Mouse (Mus musculus) left cerebral cortex, postnatal 25 days (tissue): ENCODE results near the gene Hoxc8. TPM values are rescaled to one million over a fixed set of nuclear protein-coding genes. Genes with fewer than 3 reads are reported as not detected.

ENCODE experiments used
- DNase-seq, 2 experiments: peaks; one replicate each; pipeline ENCODE4 v3.0.0; 2022; ENCODE audit warnings: low spot score in 2 of 2, mixed read lengths in 1 of 2
- intact Hi-C: fragments of 180-260 bp; cut with DNase I; formaldehyde crosslinking; loops from one replicate; pipeline ENCODE4 v1.15.1; 2025
- total RNA-seq, 2 experiments: library from RNA; stranded (reverse); gene quantifications; 2 replicates each; pipeline ENCODE4 v1.2.3; 2021

Hoxc8 gene
- total RNA-seq, 2 experiments from 2014 or later: not detected

DNA sequence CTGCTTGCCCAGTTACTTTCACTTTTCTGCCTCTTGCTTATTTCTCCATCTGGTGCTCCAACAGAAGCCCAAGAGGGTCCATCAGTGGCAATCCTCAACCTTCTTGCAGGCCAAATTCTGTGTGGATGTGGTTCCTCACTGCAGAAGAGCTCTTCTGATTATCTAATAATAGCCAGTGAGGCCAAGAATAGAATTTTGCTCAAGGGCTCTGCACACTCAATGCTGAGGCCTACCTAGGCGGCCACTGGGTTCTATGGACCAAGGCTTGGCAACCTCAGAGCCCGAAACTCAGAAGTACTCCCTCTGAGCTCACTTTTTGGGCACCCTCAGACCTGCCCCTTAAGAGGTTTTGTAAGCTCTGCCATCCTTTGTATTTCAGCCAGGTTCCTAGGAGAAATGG, 11.0 kb downstream of the Hoxc8 start:
- no peak for DNase-seq
- intact Hi-C loops: no loop called here

DNA sequence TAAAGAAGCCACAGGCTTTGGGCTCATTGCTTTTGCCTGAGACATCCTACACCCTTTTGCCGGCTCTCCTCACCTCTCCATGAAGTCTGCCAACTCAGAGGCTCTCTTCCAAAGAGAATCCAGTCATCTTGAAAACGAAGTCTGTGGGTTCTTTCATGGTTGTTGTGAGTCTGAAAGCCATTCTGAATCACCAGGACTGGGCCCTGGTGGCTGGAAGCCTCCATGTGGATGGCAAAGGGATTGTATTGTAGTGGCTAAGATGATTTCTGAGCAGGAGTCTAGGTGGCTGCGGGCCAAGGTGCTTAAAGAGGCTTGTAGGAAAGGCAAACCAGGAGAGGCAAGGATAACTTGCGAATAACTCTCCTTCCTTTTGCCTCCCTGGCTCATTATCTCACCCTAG, 11.7 kb downstream of the Hoxc8 start:
- intact Hi-C loops: no loop called here
- DNase-seq: no peak

DNA sequence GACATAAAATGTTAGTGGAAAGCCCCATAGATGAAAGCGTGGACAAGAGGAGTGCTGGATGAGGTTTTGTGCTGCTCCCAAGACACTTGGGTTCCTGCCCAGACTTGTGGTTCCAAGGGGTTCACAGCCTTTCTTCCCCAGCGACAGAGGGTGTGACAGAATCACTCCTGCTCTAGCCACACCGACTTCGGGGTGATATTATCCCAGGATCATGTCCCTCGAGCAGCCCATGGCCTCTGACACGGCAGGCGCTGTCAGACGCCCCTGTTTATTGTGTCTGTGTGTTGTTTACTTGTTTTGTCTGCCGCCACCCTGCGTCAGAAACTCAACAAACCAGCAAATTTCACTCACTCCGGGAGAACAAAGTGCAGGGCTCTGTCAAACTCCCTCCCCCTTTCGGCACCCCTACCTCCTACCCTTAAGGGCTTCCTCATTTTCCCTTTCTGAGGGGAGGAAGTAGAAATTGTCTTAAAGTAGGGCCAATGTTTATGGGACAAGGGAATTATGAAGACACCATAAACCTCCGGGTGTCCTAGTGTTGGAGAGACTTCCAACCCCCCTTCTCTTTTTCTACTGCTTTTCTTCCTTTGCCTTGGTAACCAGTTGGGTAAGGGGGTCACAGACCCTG, 12.5 kb downstream of the Hoxc8 start:
- no peak for DNase-seq
- intact Hi-C loops: no loop called here

DNA sequence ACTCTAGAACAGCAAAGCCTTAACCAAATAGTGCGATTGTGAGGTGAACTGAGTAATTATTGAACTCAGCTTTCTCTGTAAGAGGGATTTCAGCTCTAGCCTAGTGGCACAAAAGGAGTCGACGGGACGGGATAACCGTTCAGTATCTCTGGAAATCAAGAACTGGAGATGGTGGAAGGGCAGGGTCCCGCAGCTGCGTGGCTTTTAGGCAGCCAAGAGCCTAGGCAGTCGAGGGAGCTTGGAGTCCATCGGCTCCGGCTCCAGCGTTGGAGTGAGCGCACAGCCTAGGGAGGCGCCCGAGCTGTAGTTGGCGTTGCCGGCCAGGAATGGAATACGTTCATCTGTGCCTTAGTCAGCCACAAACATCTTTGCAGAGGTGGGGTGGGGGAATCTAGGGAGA, 14.9 kb downstream of the Hoxc8 start:
- intact Hi-C loops: no loop called here
- no peak for DNase-seq

DNA sequence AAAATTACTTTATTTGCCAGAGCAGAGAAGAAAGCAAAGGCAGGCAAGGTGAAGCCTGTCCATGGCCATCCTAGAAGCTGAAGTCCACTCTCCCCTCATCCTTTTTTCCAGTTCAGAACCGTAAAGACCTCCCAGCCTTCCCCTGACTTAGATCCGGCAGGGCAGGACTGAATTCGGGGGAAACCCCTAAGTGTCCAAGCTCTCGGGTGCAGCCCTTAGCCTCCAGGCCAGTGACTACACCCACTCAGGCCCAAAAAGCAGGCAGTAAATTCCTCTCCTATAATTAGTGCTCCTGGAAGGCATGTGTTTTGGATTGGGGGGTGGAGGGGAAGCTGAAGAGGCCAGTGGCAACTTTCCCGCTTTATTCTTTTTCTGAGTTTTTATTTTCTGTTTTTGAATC, 15.4 kb downstream of the Hoxc8 start:
- intact Hi-C loops: no loop called here
- no peak for DNase-seq

DNA sequence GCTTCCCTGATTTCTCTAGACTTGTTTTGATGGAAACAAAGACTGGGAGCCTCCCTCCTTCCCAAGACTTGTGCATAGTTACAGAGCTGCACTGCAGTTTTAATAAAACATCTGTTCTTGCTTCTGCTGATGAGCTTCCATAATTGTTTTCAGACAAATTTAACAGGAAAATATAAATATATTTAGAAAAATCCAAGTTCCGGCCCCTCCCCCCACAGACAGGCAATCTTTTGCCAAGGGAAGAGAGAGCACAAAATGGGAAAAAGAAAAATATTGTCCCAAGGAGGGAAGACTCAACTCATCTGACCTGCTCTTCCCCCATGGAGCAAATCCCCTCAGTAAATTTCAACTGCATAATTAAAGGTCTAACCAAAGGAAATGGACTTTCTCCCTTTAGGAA, 15.9 kb downstream of the Hoxc8 start:
- no peak for DNase-seq
- intact Hi-C loops: no loop called here

DNA sequence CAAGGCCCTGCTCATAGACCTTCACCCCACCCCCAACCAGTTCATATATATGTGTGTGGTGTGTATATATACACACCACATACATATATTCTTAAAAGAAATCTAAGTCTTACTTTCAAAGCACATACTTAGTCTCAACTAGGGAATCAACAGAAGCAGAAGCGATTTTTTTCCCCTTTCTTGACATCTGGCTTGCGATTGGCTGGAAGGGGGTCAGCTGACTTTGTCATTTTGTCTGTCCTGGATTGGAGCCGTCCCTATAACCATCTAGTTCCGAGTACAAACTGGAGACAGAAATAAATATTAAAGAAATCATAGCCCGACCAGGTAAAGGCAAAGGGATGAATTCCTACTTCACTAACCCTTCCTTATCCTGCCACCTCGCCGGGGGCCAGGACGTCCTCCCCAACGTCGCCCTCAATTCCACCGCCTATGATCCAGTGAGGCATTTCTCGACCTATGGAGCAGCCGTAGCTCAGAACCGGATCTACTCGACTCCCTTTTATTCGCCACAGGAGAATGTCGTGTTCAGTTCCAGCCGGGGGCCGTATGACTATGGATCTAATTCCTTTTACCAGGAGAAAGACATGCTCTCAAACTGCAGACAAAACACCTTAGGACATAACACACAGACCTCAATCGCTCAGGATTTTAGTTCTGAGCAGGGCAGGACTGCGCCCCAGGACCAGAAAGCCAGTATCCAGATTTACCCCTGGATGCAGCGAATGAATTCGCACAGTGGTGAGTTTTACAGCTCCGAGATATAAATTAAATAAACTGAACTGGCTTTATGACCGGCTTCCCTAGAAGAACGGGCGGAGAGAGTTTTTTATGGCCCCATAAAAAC, 19.1 kb downstream of the Hoxc8 start:
- no peak for DNase-seq
- intact Hi-C loops: loop anchor here (5.0 kb wide), 1 partner anchor 113 kb away; no protein-coding TSS in a partner anchor

DNA sequence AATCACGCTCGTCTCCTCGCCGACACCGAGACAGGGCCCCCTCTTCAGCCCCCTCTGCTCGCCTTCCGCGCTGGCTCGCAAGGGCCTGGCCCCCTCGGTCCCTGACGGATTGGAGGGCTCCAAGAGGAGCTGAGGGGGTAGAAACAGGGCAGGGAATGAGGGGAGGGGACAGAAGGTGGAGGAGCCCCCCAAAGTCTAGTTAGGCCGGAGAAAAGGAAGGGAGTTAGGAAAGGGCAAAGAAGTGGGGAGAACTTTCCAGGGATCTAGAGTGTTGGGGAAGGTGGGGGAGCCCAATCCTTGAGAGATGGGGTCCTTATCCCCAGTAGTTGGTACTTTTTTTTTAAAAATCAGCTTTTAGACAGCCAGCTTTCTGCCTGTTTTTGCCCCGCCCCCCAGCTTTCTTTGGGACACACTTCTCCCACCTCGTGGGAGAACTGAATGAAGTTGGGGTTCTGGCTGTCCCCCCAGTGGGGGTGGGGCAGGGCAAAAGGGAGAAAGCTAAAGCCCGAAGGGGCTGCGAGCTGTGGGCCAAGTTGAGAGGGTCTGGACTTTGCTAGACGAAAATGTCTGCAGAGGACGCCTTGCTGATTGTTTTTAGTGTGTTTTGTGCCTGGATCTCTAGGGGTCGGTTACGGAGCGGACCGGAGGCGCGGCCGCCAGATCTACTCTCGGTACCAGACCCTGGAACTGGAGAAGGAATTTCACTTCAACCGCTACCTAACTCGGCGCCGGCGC, 19.9 kb downstream of the Hoxc8 start:
- no peak for DNase-seq
- intact Hi-C loops: loop anchor here (5.0 kb wide), 1 partner anchor 112 kb away; no protein-coding TSS in a partner anchor

DNA sequence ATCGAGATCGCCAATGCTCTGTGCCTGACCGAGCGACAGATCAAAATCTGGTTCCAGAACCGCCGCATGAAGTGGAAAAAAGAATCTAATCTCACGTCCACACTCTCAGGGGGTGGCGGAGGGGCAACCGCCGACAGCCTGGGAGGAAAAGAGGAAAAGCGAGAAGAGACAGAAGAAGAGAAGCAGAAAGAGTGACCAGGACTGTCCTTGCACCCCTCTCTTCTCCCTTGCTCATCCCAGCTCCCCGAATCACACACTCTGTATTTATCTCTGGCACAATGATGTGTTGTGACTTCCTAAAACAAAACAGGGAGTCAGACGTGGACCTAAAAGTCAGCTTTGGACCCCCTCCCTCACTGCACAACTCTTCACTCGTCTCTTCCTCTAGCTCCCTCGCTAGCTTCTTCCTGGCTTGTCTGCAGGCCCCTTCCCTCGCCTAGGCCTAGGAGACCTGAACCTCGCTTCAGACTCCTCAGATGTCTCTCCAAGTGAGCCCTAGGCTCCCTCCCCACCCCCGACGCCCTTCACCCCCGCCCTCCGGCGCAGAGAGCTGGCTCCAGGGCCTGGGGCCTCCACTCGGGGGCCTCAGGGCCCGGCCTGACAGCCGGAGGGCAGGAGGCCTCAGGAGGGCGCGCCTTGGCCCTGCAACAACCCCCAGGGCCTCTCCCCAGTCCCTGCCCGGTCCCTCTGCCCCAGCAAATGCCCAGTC, 20.6 kb downstream of the Hoxc8 start:
- no peak for DNase-seq
- intact Hi-C loops: loop anchor here (5.0 kb wide), 1 partner anchor 111 kb away; no protein-coding TSS in a partner anchor

DNA sequence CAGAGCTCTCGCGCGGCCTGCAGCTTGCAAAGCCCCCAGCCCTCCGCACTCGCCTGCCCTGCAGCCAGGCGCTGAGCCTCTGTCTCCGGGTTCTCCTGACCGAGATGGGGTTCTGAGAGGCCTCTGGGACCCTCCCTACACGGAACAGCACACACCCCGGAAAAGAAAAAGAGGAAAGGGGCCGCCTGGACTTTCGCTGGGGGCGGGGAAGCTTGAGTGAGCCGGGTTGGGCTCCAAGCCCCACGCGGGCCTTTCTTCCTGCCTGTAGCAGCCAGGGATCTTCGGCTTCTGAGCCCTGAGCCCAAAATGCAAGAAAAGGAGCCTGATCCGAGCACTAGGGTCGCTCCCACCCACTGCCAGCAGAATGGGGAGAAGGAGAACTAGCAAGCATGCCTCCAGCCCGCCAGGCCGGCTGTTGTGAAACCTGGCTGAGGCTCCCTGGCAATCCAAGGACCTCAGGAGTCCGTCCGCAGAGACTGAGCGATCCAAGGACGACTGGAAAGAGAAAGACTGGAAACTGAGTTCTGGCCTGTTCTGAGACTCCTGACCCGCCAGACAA, 21.6 kb downstream of the Hoxc8 start:
- DNase-seq: no peak
- intact Hi-C loops: loop anchor here (2.0 to 5.0 kb wide), 2 partner anchors 110 to 161 kb away; no protein-coding TSS in a partner anchor

DNA sequence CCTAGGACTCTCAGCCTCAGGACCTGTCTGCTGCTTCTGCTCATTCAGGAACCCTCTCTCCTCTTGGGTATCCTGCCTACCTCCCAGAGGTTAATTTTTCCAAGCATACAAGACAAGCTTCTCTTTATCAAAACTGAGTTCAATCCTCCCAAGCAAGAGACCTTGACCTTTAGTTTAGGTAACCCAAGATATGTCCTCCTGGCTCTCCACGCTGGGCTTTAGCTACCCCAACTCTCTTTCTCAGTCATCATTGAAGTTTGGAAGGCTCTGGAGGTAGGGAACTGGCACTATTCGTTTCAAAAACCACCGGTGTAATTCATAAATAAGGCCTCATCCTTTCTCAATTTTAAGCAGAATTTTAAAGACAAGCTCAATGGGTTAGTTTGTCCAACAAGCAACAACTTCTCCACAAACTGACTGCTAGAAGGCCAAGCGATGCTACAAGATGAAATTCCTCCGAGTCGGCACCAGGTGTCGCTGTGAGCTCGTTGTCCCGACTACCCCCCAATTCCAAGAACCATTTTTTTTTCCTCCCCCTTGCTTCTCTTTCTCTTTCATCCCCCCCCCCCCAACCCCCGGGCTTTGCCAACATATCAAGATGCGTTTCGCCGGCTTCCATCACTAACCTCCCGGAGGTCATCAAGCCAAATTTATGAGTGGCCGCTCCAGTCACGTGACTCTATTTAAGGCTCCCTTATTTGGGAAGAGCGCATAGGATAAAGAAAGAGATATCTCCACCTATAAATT, 23.0 kb downstream of the Hoxc8 start:
- intact Hi-C loops: loop anchor here (1.0 to 5.0 kb wide), 3 partner anchors 109 to 159 kb away; no protein-coding TSS in a partner anchor
- DNase-seq: peak; percentile 40 to 44

DNA sequence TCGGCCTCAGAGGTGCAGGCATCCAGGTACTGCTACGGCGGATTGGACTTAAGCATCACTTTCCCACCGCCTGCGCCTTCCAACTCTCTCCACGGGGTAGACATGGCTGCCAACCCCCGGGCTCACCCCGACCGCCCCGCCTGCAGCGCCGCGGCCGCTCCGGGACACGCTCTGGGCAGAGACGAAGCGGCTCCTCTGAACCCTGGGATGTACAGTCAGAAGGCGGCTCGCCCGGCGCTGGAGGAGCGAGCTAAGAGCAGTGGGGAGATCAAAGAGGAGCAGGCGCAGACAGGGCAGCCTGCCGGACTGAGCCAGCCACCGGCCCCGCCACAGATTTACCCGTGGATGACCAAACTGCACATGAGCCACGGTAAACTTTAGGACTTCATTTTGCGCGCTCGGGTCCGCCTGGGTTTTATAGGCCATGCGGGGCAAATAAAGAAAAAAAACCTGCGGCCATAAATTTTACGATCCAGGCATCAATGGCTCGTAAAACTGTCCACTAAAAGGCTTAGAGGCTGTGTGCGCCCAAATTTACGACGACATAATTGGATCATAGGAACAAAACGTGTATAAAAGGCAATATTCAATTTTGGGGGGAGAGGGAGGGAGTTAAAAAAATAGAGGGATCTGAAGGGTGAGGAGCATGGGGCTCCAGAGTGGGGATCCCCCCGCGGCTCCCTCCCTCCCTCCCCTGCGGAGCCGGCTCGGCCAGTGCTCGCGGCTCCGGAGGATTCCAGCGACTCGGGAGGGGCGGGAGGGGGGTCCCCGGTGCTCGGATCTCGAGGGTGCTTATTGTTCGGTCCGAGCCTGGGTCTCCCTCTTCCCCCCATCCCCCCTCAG, 24.0 kb downstream of the Hoxc8 start:
- intact Hi-C loops: loop anchor here (5.0 kb wide), 1 partner anchor 108 kb away; no protein-coding TSS in a partner anchor
- DNase-seq: no peak

DNA sequence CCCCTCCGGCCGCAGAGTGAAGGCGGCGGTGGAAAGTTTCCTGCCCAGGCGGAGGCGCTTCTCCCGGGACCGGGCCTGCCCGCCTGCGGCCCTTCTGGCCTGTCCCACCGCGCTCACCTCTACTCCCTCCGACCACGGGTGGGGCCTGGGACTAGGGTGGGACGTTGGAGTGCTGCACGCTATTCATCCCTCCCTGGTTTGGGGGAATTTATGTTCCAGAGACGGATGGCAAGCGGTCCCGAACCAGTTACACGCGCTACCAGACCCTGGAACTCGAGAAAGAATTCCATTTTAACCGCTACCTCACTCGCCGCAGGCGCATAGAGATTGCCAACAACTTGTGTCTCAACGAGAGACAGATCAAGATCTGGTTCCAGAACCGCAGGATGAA, 24.6 kb downstream of the Hoxc8 start:
- no peak for DNase-seq
- intact Hi-C loops: no loop called here

DNA sequence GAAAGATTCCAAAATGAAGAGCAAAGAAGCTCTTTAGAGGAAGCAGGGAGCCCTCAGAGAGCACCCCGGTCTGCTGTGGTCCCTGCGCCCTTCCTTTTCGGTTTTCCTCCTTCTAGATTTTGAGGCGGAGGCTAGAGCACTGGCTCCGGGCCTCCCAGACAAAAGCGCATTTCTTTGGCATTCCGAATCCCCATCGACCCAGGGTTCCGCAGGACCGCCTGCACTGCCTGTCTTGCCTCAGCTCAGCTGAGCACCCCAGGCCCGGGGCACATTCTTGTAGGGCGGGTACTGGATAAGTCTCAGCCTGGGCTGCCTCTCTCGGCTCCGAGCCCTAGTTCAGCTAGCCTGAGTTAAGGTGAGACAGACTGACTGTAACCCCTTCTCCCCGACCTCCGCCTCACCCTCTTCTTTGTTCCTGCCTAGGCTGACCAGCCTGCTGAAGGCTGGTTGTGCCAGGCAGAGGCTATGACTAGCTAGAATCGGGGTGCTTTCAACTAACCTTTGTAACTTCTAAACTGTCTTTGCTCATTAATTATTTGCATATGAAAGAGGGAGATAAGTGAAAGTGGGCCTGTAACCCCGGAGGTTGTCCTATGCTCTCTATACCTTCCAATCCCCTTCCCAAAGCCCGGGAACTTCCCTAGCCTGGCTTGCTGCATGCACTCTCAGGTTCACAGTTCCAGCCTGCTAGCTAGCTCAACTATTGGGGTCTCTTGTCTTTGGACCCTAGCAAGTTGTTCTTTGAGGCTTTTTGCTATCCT, 25.2 kb downstream of the Hoxc8 start:
- intact Hi-C loops: no loop called here
- DNase-seq: no peak

DNA sequence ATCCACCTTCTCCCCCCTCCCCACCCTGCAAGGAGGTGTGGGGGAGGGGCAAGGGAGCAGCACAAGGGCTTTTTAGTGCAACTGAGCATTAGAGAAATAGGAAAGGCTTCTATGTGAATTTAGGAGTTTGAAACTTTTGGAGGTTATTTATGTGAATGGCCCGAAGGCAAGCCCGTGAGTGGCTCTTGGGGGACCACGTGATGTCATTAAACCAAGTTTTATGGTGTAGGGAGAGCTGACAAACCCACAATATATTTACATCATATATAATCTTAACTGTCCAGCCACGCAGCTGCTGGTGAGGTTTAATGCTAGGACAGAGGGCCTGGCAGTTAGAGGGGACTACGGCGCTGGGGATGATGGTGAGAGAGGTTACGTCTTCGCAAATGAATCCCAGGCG, 28.2 kb downstream of the Hoxc8 start, which contains the start of gene Hoxc4:
TSS of gene Hoxc4 (plus strand) at position 299 of the 400 bp plus-strand sequence.
- intact Hi-C loops: no loop called here
- no peak for DNase-seq

DNA sequence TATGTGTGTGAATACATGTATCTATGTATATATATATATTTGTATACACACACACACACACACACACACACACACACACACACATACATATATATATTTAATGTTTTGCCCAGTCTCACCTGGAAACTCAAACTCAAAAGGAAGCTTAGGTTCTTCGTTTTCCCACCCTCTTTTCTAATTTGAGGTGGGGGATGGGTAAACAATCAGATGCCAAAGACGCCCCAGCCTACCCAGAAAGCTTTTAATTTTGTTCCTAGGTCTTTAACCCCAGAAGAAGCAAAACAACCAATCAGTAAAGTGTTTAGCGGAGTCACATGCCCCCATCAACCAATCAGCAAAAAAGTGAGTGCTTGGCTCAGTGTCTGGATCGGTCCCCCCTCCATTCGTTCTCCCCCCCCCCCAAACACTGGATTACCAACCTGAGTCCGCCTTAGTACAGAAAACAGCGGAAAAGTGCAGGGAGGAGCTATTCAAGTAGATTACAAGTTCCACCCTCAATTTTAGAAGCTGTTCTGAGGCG, 30.6 kb downstream of the Hoxc8 start:
- no peak for DNase-seq
- intact Hi-C loops: no loop called here

DNA sequence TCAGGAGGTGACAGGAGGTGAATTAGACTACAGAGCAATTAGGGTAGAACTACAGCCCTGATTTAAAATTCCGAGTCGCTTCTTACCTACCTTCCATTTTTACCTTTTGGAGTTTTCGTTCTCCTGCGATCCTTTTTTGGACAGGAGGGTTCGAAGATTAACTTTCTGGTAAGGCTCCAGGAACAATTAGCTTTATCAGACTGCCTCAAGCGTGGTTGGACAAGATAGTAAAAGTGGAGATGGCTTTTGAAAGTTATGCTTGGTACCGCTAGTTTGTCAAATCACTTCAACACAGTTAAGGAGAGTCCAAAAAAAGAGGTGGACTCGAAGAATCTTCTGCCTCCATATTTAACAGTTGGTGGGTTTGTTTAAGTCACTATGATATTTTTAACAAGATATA, 31.1 kb downstream of the Hoxc8 start:
- no peak for DNase-seq
- intact Hi-C loops: no loop called here
